Mouse (Mus musculus) testis, postnatal 14 days (tissue): ENCODE measurements at regions not wholly inside any gene's neighbourhood (a gene's known extent, or its start where the extent isn't known, plus 50 kb on each side); places are given as distances from the start of the nearest gene placed in this dataset.
A peak's percentile ranks its signal among the peaks of the same experiment; 100 is the strongest.

ENCODE experiments used
- DNase-seq: peaks from one replicate; pipeline ENCODE4 v3.0.0; 2021; ENCODE audit warnings: low spot score

DNA sequence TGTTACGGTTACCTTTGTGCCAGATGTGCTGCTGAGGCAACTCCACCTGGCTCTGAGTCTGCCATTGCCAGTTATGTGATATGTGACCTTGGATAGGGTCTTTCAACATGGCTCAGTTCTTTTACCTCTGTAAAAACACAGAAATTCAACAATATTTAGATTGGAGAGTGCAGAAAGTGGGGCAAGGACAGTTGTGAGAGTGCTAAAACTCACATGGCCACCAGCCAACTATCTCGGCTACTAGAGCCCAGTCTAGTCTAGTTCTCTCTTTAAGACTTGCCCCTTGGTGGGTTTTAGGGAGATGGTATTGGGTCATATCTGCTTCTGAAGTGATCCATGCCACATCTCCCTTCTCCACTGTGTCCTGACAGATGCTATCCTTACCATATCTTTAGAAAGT lies 233.0 kb downstream of the Phf14 start:
- DNase-seq = no peak

DNA sequence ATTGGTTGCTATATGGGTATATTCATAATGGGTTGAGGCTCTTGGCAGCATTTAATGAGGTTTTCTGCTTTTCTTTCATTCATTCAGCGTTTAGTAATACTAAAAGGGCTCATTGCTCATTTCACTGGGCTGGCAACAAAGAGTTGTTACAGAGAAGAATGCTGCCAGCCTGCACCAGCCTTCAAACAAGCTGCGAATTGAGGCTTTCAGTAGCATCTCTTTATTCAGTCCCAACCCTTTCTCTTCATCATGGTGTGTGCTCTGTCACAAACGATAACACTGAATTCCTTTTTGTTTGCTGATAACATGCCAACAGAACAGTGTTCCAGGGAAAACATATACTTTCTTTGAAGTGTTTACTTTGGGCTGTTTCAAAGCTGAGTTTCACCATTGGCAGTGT lies 237.6 kb downstream of the Phf14 start:
- no peak for DNase-seq

DNA sequence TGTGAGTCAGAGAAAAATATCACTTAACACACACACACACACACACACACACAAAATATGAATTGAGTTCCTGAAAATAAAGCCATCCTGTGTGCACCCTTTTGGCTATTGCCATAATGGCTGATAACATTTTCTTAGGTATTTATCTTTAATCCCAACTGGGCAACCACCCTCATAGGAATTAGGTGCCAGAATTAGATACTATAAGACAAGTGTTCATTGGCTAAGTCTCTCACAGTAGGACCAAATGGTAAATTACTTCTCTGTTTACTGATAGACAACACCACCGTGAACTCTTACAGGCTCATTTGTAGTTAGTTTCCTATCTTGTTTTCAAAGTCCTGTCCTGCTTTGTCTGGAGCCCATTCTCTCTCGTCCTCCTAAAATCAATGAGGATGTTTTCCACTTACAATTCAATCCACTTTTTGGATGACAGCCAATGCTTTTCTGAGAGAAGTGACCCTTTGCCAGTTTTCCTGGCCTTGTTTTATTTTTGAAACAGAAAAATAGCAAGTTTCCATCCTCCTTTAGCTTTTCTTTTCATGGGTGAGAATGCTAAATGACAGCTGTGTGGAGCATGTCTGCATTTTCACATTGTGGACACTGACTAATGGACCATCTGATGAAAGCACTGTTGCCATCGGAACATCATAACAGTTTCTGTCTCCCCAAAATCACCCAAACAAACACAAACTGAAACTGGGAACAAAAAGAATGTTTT lies 243.2 kb downstream of the Phf14 start:
- DNase-seq = no peak

DNA sequence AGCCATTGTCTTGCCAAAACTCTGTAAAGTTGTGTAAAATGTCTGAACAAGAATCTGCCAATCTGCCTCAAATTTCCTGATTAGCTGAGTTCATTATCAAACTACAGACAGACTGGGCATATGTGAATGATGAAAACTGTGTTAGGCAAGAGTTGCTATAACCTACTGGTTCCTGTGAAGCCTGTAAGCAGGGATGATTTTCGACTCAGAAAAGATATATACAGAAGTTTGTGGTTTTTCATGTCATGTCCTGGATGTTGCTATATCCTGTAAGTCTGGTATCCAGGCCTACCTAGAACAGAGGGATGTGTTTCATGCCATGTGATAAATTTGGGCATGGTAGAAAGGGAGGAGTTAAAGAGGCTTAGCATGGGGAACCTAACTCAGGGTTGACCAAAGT lies 256.4 kb downstream of the Phf14 start:
- no peak for DNase-seq

DNA sequence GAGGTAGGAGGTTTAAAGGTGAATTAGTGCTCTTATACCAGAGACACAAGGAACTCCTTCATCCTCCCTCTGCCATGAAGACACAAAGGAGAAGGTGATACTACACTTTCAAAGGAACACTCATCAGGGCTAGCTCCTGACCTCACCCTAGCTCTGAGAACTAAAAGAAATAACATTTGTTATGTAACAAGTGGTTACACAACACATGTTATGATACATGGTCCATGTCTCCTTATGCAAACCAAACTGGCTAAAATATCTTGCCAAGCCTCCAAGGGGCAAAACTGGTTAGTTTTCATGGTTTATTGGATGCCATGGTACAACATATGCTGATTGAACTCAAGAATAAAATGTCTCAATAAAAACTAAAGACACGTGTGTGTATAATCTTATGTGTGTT lies 260.9 kb downstream of the Phf14 start:
- no peak for DNase-seq

DNA sequence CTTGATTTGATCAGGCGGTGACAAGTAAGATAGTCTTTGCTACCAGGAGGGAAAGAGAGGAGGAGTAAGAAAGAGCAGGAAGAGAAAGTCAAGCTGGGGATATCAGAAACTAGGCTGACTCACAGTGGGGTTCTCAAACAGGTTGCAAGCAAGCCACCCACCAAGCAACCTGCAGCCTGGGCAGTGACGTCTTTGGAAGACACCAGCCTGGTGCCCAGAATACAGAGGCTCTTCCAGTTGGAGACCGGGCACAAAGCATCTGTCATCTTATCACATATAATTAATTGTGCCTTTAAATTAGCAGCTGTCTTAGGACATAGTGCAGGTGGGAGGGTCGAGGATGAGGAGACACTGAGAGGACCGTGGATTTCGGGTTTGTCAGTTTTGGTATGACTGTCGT lies 261.8 kb downstream of the Phf14 start:
- DNase-seq = no peak

DNA sequence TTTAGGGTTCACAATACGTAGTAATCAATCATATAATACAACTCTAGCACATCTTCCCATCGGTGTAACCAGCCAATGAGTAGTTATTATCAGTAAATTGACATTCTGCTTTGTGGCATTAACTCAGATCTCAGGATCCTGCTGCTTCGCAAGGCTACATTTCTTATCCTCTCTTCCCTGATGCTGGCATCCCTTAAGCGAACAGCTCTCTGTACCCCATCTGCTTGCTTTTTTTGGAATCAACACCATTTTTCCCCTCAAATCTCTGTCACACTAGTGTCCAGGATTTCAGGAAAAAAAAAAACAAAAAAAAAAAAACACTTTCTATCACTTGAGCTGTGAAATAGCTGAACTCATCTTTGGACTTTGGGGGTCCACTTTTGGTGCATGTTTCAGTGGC lies 263.1 kb downstream of the Phf14 start:
- no peak for DNase-seq

DNA sequence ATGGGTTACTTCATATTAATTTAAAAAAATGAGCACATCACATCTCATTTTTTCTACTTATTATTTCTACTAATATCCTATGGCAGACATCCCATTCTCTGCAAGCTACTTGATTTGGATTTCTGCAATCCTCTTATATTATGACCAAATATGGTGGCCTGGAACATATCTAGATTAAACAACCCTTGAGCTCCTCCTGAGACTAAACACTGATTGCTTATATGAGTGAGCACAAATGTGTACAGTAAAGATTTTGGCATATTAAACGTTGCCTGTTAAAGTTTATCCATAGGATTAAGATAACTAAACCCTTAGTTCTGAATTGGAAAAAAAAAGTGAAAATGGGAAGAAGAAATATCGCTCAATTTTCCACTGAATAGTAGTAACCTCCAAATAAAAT lies 263.6 kb downstream of the Phf14 start:
- no peak for DNase-seq

DNA sequence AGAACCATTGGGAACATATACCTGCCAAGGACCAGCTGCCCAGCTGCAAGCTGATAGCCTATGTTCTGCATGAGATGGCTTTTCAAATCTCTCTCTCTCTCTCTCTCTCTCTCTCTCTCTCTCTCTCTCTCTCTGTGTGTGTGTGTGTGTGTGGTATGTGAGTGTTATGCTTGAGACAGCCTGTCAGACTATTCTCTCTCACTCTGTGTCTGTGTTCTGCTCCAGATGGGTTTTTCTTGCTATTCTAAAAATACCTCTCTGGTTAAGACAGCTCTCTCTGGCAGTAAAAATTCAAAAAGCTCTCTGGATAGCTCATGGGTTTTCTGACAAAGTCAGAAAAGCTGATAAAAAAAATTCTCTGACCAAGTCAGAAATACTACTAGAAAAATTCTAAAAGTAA lies 270.4 kb downstream of the Phf14 start:
- DNase-seq = no peak

DNA sequence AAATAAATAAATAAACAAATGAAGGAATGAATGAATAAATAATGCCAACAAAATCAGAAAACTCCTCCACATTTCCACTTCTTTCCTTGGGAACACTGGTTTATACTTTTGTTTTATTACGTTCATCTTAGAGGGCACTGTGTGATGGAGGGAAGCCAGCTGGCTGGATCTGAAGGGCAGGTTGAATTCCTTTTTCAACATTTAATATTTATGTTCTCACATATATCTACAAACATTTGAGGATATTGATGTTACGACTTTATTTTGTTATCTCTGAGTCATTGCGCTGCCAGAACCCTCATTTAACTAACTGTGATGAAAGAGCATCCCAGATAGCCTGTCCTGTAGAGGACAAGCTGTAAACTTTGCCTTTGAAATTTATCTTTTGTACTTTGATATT lies 273.3 kb downstream of the Phf14 start:
- peak; percentile 8 for DNase-seq

DNA sequence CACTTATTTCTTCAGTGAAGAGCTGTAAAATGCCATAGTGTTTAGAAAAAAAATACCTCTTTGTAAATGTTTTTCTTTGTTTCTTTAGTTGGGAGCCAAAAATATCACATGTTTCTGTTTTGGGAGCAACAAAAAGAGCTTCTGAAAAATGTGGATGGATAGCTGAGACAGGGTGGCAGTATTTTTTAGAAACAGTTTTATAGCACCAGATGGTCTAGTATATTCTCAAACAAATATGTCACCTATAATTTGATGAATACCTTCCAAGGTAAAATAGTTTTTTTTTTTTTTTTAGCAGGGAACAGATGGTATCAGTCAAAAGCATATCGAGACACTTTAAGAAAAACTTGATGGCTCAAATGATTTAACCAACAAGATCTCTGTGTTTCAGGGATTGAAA lies 302.6 kb downstream of the Phf14 start:
- DNase-seq = no peak

DNA sequence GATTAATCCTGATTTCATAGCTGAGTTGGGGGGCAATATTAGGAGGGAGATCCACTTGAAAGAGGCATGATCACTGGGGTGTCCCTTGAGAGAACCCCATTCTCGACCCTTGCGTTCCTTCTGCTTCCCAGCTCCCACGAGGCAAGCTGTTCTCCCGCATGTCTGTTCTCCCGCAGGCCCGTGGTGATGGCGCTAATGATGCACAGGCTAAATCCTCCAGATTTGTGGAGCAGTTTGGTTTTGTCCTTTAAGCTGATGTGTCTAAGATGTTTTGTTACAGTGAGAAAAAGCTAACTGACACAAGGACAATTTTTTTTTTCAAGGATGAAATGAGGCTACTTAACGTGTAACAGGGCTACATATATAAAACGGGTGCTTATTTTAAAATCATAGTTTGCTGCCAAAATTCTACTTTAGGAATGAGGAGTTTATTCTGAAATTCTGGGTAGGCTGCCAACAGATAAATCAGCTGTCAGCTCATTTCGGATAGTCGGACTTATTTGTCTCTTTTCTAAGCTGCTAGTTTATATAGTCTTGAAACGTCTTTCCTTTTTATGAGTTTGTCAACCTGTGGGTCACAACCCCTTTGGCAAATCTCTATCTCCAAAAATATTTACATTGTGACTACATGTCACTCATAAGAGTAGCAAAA lies 307.0 kb downstream of the Phf14 start:
- DNase-seq = no peak

DNA sequence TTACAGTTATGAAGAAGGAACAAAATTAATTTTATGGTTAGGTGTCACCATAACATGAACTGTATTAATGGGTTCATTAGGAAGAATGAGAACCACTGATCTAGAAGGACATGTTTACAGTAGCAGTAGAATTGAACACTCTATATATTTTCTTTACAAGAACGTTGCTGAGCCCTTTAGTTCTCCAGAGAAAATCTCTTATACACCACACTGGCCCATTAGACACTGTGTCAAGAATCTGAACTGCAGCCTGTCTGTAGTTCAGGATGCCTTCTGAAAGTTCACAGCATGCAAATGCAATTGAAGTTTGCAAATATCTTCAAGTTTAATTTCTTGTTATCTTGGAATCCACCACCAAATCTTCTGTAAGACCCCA lies 307.6 kb downstream of the Phf14 start:
- no peak for DNase-seq

DNA sequence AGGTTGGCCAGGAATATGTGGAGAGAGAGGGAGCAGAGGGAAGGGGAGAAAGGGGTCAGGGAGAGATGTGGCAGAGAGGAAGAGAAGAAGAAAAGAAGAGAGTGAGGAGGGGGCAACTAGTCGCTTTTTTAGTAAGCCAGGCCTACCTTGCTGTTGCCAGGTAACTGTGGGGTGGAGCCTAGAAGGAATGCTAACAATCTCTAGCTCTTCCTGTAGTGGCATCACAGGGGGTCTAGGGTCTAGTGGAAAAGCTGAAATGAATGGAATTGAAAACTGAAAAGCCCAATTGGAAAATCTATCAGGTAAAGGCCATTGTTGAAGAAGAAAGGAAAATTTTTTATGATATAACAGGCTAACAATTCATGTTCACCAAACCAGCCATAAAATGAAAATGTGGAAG lies 336.5 kb downstream of the Phf14 start:
- no peak for DNase-seq

DNA sequence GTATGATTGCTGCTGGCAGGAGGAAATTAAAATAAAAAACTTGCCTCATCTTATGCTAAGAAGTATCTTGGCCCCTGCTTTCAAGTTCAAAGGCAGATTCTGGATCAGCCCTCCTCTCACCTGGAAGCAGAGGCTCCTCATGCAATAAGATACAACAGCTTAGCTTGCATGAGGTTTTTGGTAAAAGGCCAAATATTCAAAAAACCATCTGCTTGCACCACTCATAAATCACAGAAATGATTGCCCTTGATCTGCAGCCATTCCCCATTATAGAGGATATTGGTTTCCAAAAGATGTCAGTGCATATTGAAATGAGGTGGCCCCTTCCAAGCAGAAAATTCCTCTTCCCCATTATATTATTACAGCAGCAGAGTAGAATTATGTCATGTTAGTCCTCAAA lies 340.4 kb downstream of the Phf14 start:
- no peak for DNase-seq

DNA sequence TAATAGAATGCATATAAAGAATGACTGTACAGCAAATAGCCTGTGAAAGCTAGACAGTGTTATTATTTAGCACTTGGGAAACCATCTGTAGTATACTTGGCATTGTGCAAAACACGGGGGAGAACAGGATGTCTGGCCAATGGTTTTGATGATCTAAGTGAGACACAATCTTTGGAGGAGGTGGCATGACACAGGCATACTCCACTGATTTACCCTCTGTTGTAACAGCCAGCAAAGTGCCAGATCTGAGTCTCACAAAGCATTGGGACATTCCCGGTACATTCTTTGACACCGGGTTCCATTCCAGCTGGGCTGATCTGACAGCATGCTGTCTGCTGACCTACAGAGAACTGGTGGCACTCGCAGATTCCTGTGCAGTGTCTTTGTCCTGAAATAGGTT lies 341.0 kb downstream of the Phf14 start:
- DNase-seq = no peak

DNA sequence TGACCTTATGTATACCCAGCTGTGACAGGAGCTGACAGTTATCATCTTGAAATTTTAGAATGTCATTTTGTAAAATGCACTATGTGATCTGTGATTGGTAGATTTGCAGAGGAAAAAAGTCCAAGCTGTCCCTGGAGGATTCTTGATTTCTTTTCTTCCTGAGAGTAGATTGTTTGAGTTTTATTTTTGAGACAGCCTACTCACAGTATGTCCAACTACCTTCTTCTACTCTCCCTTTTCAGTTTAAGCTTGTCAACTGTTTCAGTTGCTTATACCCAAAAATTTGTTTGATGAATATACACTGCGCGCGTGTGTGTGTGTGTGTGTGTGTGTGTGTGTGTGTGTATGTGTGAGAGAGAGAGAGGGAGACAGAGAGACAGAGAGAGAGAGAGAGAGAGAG lies 346.9 kb downstream of the Phf14 start:
- DNase-seq = no peak

DNA sequence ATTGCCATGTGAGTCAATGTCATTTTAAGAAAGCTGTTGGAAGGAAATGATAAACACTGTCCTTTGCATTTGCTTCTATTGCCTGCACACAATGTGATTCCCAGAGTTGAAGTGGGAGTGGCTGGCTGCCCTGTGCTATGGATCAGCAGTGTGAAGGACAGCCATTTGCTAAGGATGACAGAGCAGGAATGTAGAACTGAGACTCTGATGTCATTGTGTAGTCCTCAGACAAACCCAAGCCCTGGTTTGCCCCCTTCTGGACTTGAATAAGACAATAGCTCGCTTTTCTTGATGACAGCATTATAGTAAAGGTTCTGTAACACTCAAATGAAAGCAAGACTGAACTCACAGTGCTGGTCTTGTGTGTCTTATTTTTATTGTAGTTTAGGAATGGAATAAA lies 347.8 kb downstream of the Phf14 start:
- no peak for DNase-seq

DNA sequence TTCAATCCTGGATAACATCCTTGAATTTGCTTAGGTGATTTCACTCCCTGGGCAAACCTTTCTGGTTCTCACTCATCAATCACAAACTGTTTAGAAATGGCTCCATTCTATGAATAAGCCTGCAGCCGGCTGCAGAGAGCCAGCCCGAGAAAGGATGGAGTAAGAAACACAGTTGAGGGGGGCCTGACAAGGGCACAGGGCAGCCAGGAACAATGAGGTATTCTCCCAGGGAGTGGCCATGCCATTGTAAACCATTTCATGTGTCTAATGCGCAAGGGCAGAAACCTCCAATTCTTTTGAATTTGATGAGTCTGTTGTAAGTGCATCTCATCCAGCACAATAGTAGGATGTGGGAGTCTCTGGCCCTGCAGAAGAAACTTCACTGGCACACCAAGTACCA lies 350.7 kb downstream of the Phf14 start:
- no peak for DNase-seq

DNA sequence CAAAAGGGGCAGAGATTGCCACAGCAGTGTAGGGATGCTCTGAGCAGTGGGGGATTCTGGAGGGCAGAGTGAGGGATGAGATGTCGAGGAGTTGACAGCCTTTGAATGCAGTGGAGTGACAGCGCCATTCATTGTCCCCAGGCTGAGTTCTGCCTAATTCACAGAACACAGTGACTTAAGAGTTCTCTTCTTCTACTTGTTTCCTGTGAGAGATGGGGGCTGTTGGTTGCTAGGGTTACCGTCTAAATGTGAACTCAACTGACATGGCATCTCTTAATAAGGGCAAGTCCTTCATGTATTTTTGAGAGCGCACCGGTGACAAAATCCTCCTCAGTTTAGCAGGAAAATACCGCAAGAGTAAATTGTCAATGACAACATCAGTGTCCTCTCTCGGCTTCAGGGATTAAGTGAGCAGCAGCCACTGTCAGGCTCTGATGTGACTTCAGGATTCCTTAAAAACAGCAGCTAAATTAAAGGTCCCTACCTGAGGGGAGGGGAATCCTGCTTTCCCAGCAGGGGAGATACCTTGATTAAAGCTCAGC lies 351.4 kb downstream of the Phf14 start:
- DNase-seq = no peak

DNA sequence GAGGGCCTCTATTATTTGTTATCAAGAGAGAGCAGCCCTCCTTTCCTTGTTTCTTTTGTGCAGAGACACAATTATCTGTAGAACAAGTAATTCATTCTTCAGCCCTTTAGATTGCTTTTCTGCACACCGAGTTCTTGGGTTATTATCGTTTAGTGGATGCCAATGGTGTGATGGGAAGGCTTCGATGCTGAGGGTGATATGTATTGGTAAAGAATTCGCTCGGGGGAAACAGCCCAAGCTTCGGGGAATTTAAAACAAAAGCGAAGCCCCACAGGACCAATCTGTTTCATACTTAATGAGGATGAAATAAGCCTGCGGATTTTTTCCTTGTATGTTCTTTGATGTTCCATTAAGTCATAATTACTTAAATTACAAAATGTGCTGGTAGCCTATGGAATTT lies 352.0 kb downstream of the Phf14 start:
- no peak for DNase-seq

DNA sequence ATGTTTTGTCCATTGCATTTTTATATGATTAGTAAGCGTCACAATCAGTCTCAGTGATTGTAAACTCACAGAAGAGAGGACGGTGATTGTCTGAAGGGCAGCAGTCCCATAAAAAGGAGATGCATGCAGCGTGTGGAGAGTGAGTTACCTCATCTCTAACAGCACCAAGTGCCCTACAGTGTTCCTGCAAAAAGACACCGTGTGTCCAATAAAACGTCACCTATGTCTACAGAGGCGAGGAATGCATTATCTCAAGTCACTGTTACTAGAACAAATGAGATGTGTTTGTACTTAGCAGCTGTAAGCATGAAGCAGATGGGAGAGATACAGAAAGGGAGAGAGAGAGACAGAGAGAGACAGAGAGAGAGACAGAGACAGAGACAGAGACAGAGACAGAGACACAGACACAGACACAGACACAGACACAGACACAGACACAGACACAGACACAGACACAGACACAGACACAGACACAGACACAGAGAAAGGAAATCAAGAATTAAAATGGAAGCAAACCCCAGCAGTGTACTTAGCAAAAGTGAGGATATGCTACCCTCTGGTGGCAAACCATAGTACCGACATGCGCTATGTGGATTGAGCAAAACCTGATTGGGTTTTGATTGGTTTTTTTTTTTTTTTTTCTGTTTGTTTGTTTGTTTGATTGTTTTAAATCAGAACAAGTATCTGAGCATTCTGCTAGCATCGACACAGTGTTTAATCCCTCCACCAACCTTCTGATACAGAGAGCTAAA lies 352.9 kb downstream of the Phf14 start:
- peak; percentile 9 for DNase-seq
